ENCODE assay signal across 9 mouse cellular contexts in genomic region chr14:45364211-45365195, GRCm38 (mm10). TPM values are rescaled to one million over a fixed set of nuclear protein-coding genes. Genes with fewer than 3 reads are reported as not detected.
DNase-seq lines count a peak whose midpoint lies in the region; ATAC-seq lines count a peak whose summit lies in the region.
"Had no signal": no experiment of that assay in that cellular context is flagged by ENCODE, and none has a peak within 500 bp of the region (broad histone marks: within the 10 kb centered on the region; RNA-seq: fewer than 3 reads in every experiment).

No protein-coding gene starts in this region.

- peaks cover 7% of the 10 kb centered on the region for H3K36me3 ChIP-seq in forebrain, embryonic 13.5 days (ENCODE audit: poor library complexity, severe bottlenecking)
- H3K36me3 ChIP-seq in forebrain, embryonic 12.5 days (replicated peaks): peaks cover 4% of the 10 kb centered on the region

- no peaks in the 10 kb centered on the region for H3K9me3 ChIP-seq in forebrain, embryonic 13.5 days (replicated peaks)
- no peaks in the 10 kb centered on the region for H3K9me3 ChIP-seq in forebrain, embryonic 12.5 days

- WGBS in forebrain, embryonic 13.5 days: 70% methylated on average over 16 of the region's 16 CpGs
- WGBS in forebrain, embryonic 12.5 days: 74% methylated on average over 16 of the region's 16 CpGs

- intact Hi-C loops in heart, postnatal 14 days (cut with DNase I): no loop called here

- ATAC-seq in forebrain, embryonic 13.5 days: peak; percentile 85
- no peak for ATAC-seq in forebrain, embryonic 12.5 days (ENCODE audit: low FRiP score)

- peaks cover 11% of the 10 kb centered on the region for H3K4me1 ChIP-seq in forebrain, embryonic 13.5 days
- peaks cover 5% of the 10 kb centered on the region; the same call in 1 of the 2 replicates for H3K4me1 ChIP-seq in forebrain, embryonic 12.5 days

- no peaks in the 10 kb centered on the region for H3K27me3 ChIP-seq in forebrain, embryonic 13.5 days
- no peaks in the 10 kb centered on the region for H3K27me3 ChIP-seq in forebrain, embryonic 12.5 days

- peak; percentile 15 for DNase-seq in right cerebral cortex, postnatal 4 days
- no peak for DNase-seq in right cerebral cortex, postnatal 14 days
- peak; percentile 45 to 76 for DNase-seq in heart, postnatal 14 days
- no peak for DNase-seq in urinary bladder, adult 2 months (ENCODE audit: low spot score)
- no peak for DNase-seq in testis, postnatal 14 days (ENCODE audit: low spot score)
- DNase-seq in layer of hippocampus, adult 9-10 months (ENCODE audit: low spot score): no peak
- DNase-seq: thymus, postnatal 4 days had no signal

- no peak overlapping the region for H3K9ac ChIP-seq in forebrain, embryonic 13.5 days
- H3K9ac ChIP-seq in forebrain, embryonic 12.5 days: no peak overlapping the region

- no peak overlapping the region for H3K4me3 ChIP-seq in forebrain, embryonic 13.5 days
- H3K4me3 ChIP-seq in forebrain, embryonic 12.5 days (replicated peaks): no peak overlapping the region

- peak overlapping the region; percentile 20 for H3K4me2 ChIP-seq in forebrain, embryonic 13.5 days
- no peak overlapping the region for H3K4me2 ChIP-seq in forebrain, embryonic 12.5 days

- H3K27ac ChIP-seq in forebrain, embryonic 13.5 days: peak overlapping the region; percentile 75
- H3K27ac ChIP-seq in forebrain, embryonic 12.5 days: no peak overlapping the region

RNA-seq across cellular contexts. Expression of gene Styx, which starts 13.6 kb away (rescaled TPM):
- 49.3 and 50.9 TPM in 2 replicates for polyA plus RNA-seq in forebrain, embryonic 13.5 days (2015; fragmentation: Nextera tagmentation; extraction: Ambion mirVana)
- 42.2 and 45.8 TPM in 2 replicates for polyA plus RNA-seq in forebrain, embryonic 12.5 days (2016; fragmentation: Nextera tagmentation; extraction: Ambion mirVana)
- 10 to 100 TPM; 32.1 to 34.9 TPM for total RNA-seq in heart, postnatal 14 days (2021)
- 15.6 and 16.3 TPM in 2 replicates for polyA plus RNA-seq in urinary bladder, adult 2 months (2012; rRNA removed)

RNA-seq across cellular contexts. Expression of gene Psmc6, which starts 34.9 kb away (rescaled TPM):
- 200 and 220 TPM in 2 replicates for polyA plus RNA-seq in forebrain, embryonic 13.5 days (2015; fragmentation: Nextera tagmentation; extraction: Ambion mirVana)
- 221 and 226 TPM in 2 replicates for polyA plus RNA-seq in forebrain, embryonic 12.5 days (2016; fragmentation: Nextera tagmentation; extraction: Ambion mirVana)
- total RNA-seq in heart, postnatal 14 days (2021): 100 to 1,000 TPM in 1 of 2 experiments, 10 to 100 TPM in 1; 98.5 to 103 TPM
- 99.6 and 102 TPM in 2 replicates for polyA plus RNA-seq in urinary bladder, adult 2 months (2012; rRNA removed)

RNA-seq across cellular contexts. Expression of gene Gnpnat1, which starts 40.2 kb away (rescaled TPM):
- 24.1 and 25.0 TPM in 2 replicates for polyA plus RNA-seq in forebrain, embryonic 13.5 days (2015; fragmentation: Nextera tagmentation; extraction: Ambion mirVana)
- 25.2 and 28.5 TPM in 2 replicates for polyA plus RNA-seq in forebrain, embryonic 12.5 days (2016; fragmentation: Nextera tagmentation; extraction: Ambion mirVana)
- total RNA-seq in heart, postnatal 14 days (2021): 10 to 100 TPM; 10.2 to 11.9 TPM
- 13.1 and 15.8 TPM in 2 replicates for polyA plus RNA-seq in urinary bladder, adult 2 months (2012; rRNA removed)

RNA-seq across cellular contexts. Expression of gene Ero1l, which starts 45.9 kb away (rescaled TPM):
- 23.7 and 31.7 TPM in 2 replicates for polyA plus RNA-seq in forebrain, embryonic 13.5 days (2015; fragmentation: Nextera tagmentation; extraction: Ambion mirVana)
- polyA plus RNA-seq in forebrain, embryonic 12.5 days (2016; fragmentation: Nextera tagmentation; extraction: Ambion mirVana): 36.7 and 37.8 TPM in 2 replicates
- total RNA-seq in heart, postnatal 14 days (2021): 10 to 100 TPM; 23.2 to 24.7 TPM
- polyA plus RNA-seq in urinary bladder, adult 2 months (2012; rRNA removed): 24.0 and 28.2 TPM in 2 replicates

Comparison
In these comparisons a context has a peak if more than half of its experiments do, and no peak if none do; other contexts are left out.
1. DNase-seq: peak in right cerebral cortex, postnatal 4 days (single experiment) and heart, postnatal 14 days (2 of 2); none in right cerebral cortex, postnatal 14 days (single experiment), urinary bladder, adult 2 months (single experiment), testis, postnatal 14 days (single experiment) and layer of hippocampus, adult 9-10 months (single experiment).